Mouse (Mus musculus) G1E (cell line): Measurements from ENCODE around the gene Slc26a1. TPM values are rescaled to one million over a fixed set of nuclear protein-coding genes. Genes with fewer than 3 reads are reported as not detected.

Experiments
- ATAC-seq: 2 replicates; pipeline ENCODE4 v1.8.0; 2016; ENCODE audit warnings: mild to moderate bottlenecking; ENCODE audit not compliant: insufficient number of reproducible peaks, poor library complexity, low FRiP score, severe bottlenecking; ENCODE audit errors: extremely low read depth
- DNase-seq: peaks from one replicate; pipeline ENCODE4 v3.0.0; 2012; ENCODE audit warnings: low spot score
- H3K27me3 ChIP-seq: 2 replicates; pipeline ENCODE4 v1.6.1; 2012; ENCODE audit warnings: mild to moderate bottlenecking, low read length, inconsistent platforms; ENCODE audit not compliant: insufficient read depth
- H3K36me3 ChIP-seq: replicated peaks from 2 replicates; pipeline ENCODE3; 2012; ENCODE audit warnings: mild to moderate bottlenecking, inconsistent platforms
- H3K4me1 ChIP-seq: 2 replicates; pipeline ENCODE4 v1.6.1; 2012; ENCODE audit warnings: low read depth, low read length, inconsistent platforms, mixed read lengths; ENCODE audit not compliant: insufficient read depth
- H3K4me3 ChIP-seq: 2 replicates; pipeline ENCODE4 v1.5.1; 2012; ENCODE audit warnings: low read depth, mild to moderate bottlenecking, inconsistent platforms, low read length, moderate library complexity, mixed read lengths
- H3K9me3 ChIP-seq: replicated peaks from 2 replicates; pipeline ENCODE4 v1.6.1; 2012; ENCODE audit warnings: inconsistent platforms
- CTCF ChIP-seq: IDR thresholded peaks from 2 replicates; pipeline ENCODE4 v1.5.1; 2012; ENCODE audit warnings: low read depth, low read length, inconsistent platforms, mixed read lengths
- GATA1 ChIP-seq: IDR thresholded peaks from 2 replicates; pipeline ENCODE4 v1.6.1; 2012; ENCODE audit warnings: borderline replicate concordance, low read length, inconsistent platforms, mixed read lengths
- GATA2 ChIP-seq: IDR thresholded peaks from 2 replicates; pipeline ENCODE4 v1.6.1; 2012; ENCODE audit warnings: low read depth, low read length, inconsistent platforms, borderline replicate concordance
- POLR2AphosphoS5 ChIP-seq: IDR thresholded peaks from 2 replicates; pipeline ENCODE4 v1.6.1; 2012; ENCODE audit warnings: low read depth, low read length, inconsistent platforms; ENCODE audit not compliant: insufficient replicate concordance
- TAL1 ChIP-seq: conservative IDR thresholded peaks from 2 replicates; pipeline ENCODE4 v1.6.1; 2012; ENCODE audit warnings: low read depth, low read length, inconsistent platforms, mixed read lengths
- polyA plus RNA-seq: library from polyadenylated mRNA; stranded (reverse); fragments of >175 nt; gene quantifications from 2 replicates; pipeline ENCODE4 v1.2.3, GENCODE M21; 2012
- total RNA-seq, 2 experiments: library from RNA; stranded (forward) in 1 of 2; stranded (reverse) in 1 of 2; fragments of 200-1000 nt in 1 of 2; fragments of >200 nt in 1 of 2; fragmentation: Nextera tagmentation in 1 of 2; gene quantifications; 2 replicates each; pipeline ENCODE4 v1.2.3; 2014 to 2017

Gene Slc26a1
- total and polyA plus RNA-seq, 3 experiments = 0.93 to 2.0 (median 1.2) TPM

- no peak for DNase-seq
These were observed 26.3 kb downstream of the Slc26a1 start for GRCm38 (mm10) chr5:108648937-108649576.

GRCm38 (mm10) chr5:108647820-108648465, 27.4 kb downstream of the Slc26a1 start:
- H3K27me3 ChIP-seq = no peaks in the 10 kb centered on the region
- TF ChIP-seq TAL1 (no peak), GATA1 (no peak), CTCF (no peak), POLR2AphosphoS5 (no peak), GATA2 (no peak)
- no peak overlapping the region for H3K4me3 ChIP-seq
- peaks cover 99% of the 10 kb centered on the region for H3K36me3 ChIP-seq
- no peak for ATAC-seq
- peaks cover 4% of the 10 kb centered on the region for H3K4me1 ChIP-seq
- H3K9me3 ChIP-seq = no peaks in the 10 kb centered on the region
- DNase-seq = no peak

More at GRCm38 (mm10) chr5:108648937-108649576, 26.3 kb downstream of the Slc26a1 start:
- TF ChIP-seq GATA2 (no peak), GATA1 (no peak), CTCF (no peak), TAL1 (no peak), POLR2AphosphoS5 (no peak)
- Histone ChIP-seq H3K4me1 (peaks cover 6% of the 10 kb centered on the region), H3K36me3 (peaks cover 99% of the 10 kb centered on the region), H3K4me3 (no peak overlapping the region), H3K9me3 (no peaks in the 10 kb centered on the region), H3K27me3 (no peaks in the 10 kb centered on the region)
- ATAC-seq = no peak

GRCm38 (mm10) chr5:108647311-108647710, 28.1 kb downstream of the Slc26a1 start:
- ATAC-seq (no peak), DNase-seq (no peak)
- H3K36me3 ChIP-seq = peaks cover 99% of the 10 kb centered on the region
- no peak for TF ChIP-seq POLR2AphosphoS5
- H3K4me3 ChIP-seq = no peak overlapping the region
- H3K4me1 ChIP-seq = peaks cover 4% of the 10 kb centered on the region
- no peaks in the 10 kb centered on the region for H3K9me3 ChIP-seq
- no peaks in the 10 kb centered on the region for H3K27me3 ChIP-seq

GRCm38 (mm10) chr5:108646343-108646660, 29.1 kb downstream of the Slc26a1 start:
- TF ChIP-seq TAL1 = no peak
- TF ChIP-seq POLR2AphosphoS5 = no peak
- TF ChIP-seq GATA1 = no peak
- TF ChIP-seq GATA2 = no peak
- no peak for DNase-seq
- Histone ChIP-seq H3K4me1 (peaks cover under 1% of the 10 kb centered on the region; the same call in 1 of the 2 replicates), H3K4me3 (no peak overlapping the region), H3K9me3 (no peaks in the 10 kb centered on the region), H3K36me3 (peaks cover 98% of the 10 kb centered on the region), H3K27me3 (no peaks in the 10 kb centered on the region)
- no peak for ATAC-seq

GRCm38 (mm10) chr5:108645651-108646342, 29.6 kb downstream of the Slc26a1 start:
- DNase-seq = no peak
- H3K4me3 ChIP-seq = no peak overlapping the region
- H3K36me3 ChIP-seq = peaks cover 97% of the 10 kb centered on the region
- no peaks in the 10 kb centered on the region; the same call in 1 of the 2 replicates for H3K4me1 ChIP-seq
- no peaks in the 10 kb centered on the region for H3K27me3 ChIP-seq
- no peak for ATAC-seq
- H3K9me3 ChIP-seq = no peaks in the 10 kb centered on the region
- TF ChIP-seq GATA1 (no peak), GATA2 (0 out of 2 replicates have a peak, but pooled peaks have one; percentile 20)

GRCm38 (mm10) chr5:108643674-108644073, 31.7 kb downstream of the Slc26a1 start:
- Histone ChIP-seq H3K27me3 (no peaks in the 10 kb centered on the region), H3K4me1 (no peaks in the 10 kb centered on the region), H3K9me3 (no peaks in the 10 kb centered on the region), H3K36me3 (peaks cover 90% of the 10 kb centered on the region), H3K4me3 (no peak overlapping the region)
- DNase-seq (no peak), ATAC-seq (no peak)
- no peak for TF ChIP-seq GATA1
- no peak for TF ChIP-seq TAL1
- no peak for TF ChIP-seq GATA2
- TF ChIP-seq CTCF = no peak
- no peak for TF ChIP-seq POLR2AphosphoS5
